Mouse (Mus musculus): ENCODE measurements at regions not wholly inside any gene's neighbourhood (a gene's known extent, or its start where the extent isn't known, plus 50 kb on each side); places are given as distances from the start of the nearest gene placed in this dataset.

DNA sequence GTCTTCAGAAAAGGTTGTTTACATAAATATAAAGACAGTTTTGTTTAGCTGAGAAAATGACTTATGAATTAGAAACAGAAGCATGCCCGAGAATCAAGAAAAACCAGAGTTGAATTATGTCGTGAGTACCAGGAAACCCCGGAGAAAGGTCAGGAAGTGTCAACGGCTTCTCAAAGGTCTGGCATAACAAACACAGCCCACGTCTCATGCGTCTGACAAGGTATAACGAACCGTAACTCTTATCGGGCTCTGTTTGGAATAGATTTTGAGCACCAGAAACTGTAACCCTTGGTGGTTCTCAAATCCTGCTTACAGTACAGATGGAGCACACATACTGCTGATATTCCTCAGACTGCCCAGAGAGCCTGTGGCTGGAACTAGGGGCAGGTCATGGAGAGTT lies 260.9 kb upstream of the Arglu1 start:
- Histone ChIP-seq H3K27ac (ENCODE audit: low read length) (no peak overlapping the region), H3K36me3 (ENCODE audit: control insufficient read depth, insufficient read depth, low read length) (no peaks in the 10 kb centered on the region), H3K9me3 (ENCODE audit: control insufficient read depth, low read length) (no peaks in the 10 kb centered on the region), H3K27me3 (replicated peaks; ENCODE audit: control insufficient read depth, insufficient read depth, low read length) (no peaks in the 10 kb centered on the region), H3K4me2 (ENCODE audit: low read depth, low read length) (no peak overlapping the region), H3K4me1 (ENCODE audit: control insufficient read depth, insufficient read depth, low read length) (0 out of 2 replicates have a peak, but pooled peaks cover 5% of the 10 kb centered on the region), H3K4me3 (ENCODE audit: low read length) (no peak overlapping the region), H3K9ac (ENCODE audit: low read depth, low read length) (no peak overlapping the region)
- WGBS = 26% methylated on average over 9 of the region's 9 CpGs
- no peak for ATAC-seq

DNA sequence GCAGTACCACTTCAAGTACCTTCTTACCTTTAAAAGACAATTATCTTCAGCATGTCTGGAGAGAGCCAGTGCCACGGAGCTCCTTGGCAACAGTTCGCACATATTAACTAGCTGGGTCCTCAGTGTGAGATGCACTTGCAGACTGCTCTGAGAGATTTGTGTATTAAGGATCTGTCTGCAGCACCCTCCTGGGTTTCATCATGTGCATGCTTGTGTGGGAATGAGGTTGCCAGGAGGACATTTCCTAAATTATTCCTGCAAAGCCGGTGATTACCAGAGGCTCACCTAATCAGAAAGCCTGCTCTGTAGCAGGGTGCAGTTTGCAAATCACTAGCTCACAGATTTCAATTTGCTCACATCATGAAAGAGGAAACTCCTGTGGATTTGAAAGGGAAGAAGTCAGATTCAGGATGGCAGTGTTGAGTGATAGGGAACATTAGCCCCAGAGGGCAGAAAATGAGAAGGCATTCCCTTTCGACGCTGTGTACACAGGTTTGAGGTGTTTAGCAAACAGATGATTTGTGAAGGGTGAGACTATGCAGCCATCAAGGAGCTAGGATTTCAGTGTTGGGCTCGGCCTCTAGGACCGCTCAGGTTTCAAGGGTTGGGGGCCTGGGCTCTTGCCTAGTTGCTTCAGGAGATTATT lies 257.3 kb upstream of the Arglu1 start:
- no peak overlapping the region for H3K4me2 ChIP-seq (ENCODE audit: low read depth, low read length)
- H3K36me3 ChIP-seq (ENCODE audit: control insufficient read depth, insufficient read depth, low read length) = no peaks in the 10 kb centered on the region
- no peaks in the 10 kb centered on the region for H3K9me3 ChIP-seq (ENCODE audit: control insufficient read depth, low read length)
- H3K27me3 ChIP-seq (replicated peaks; ENCODE audit: control insufficient read depth, insufficient read depth, low read length) = no peaks in the 10 kb centered on the region
- H3K9ac ChIP-seq (ENCODE audit: low read depth, low read length) = no peak overlapping the region
- H3K4me3 ChIP-seq (ENCODE audit: low read length) = no peak overlapping the region
- H3K4me1 ChIP-seq (ENCODE audit: control insufficient read depth, insufficient read depth, low read length) = 0 out of 2 replicates have a peak, but pooled peaks cover 5% of the 10 kb centered on the region
- 37% methylated on average over 7 of the region's 7 CpGs for WGBS
- no peak for ATAC-seq
- no peak overlapping the region for H3K27ac ChIP-seq (ENCODE audit: low read length)

GRCm38 (mm10) chr8:8942991-8943390 lies 252.7 kb upstream of the Arglu1 start:
- no peak for ATAC-seq
- H3K9ac ChIP-seq (ENCODE audit: low read depth, low read length) = no peak overlapping the region
- H3K4me1 ChIP-seq (ENCODE audit: control insufficient read depth, insufficient read depth, low read length) = no peaks in the 10 kb centered on the region
- no peak overlapping the region for H3K27ac ChIP-seq (ENCODE audit: low read length)
- no peaks in the 10 kb centered on the region for H3K27me3 ChIP-seq (replicated peaks; ENCODE audit: control insufficient read depth, insufficient read depth, low read length)
- 80% methylated on average over 6 of the region's 6 CpGs for WGBS
- H3K4me2 ChIP-seq (ENCODE audit: low read depth, low read length) = no peak overlapping the region
- no peaks in the 10 kb centered on the region for H3K36me3 ChIP-seq (ENCODE audit: control insufficient read depth, insufficient read depth, low read length)
- H3K4me3 ChIP-seq (ENCODE audit: low read length) = no peak overlapping the region
- H3K9me3 ChIP-seq (ENCODE audit: control insufficient read depth, low read length) = no peaks in the 10 kb centered on the region

DNA sequence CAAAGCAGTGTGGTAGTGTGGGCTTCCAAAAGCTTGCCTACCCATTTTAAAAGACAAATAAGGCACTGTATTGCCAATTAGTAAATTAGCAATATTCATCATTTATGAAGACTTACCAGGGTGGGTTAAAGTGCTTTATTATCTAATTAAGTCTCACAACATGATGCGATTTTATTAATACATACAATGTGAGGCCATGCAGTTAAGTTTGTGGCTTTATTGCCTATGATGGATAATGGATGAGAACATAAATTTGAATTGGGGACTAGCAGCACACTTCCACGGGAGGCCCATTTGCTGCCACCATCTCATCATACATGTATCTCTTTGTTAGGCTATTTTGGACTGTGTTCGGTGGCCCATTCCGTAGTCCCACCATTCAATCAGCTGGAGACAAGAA lies 250.6 kb upstream of the Arglu1 start:
- no peak overlapping the region for H3K9ac ChIP-seq (ENCODE audit: low read depth, low read length)
- H3K9me3 ChIP-seq (ENCODE audit: control insufficient read depth, low read length) = no peaks in the 10 kb centered on the region
- no peaks in the 10 kb centered on the region for H3K27me3 ChIP-seq (replicated peaks; ENCODE audit: control insufficient read depth, insufficient read depth, low read length)
- no peak overlapping the region for H3K4me3 ChIP-seq (ENCODE audit: low read length)
- H3K4me1 ChIP-seq (ENCODE audit: control insufficient read depth, insufficient read depth, low read length) = no peaks in the 10 kb centered on the region
- no peaks in the 10 kb centered on the region for H3K36me3 ChIP-seq (ENCODE audit: control insufficient read depth, insufficient read depth, low read length)
- H3K4me2 ChIP-seq (ENCODE audit: low read depth, low read length) = no peak overlapping the region
- H3K27ac ChIP-seq (ENCODE audit: low read length) = no peak overlapping the region
- 91% methylated on average over 4 of the region's 4 CpGs for WGBS
- no peak for ATAC-seq

DNA sequence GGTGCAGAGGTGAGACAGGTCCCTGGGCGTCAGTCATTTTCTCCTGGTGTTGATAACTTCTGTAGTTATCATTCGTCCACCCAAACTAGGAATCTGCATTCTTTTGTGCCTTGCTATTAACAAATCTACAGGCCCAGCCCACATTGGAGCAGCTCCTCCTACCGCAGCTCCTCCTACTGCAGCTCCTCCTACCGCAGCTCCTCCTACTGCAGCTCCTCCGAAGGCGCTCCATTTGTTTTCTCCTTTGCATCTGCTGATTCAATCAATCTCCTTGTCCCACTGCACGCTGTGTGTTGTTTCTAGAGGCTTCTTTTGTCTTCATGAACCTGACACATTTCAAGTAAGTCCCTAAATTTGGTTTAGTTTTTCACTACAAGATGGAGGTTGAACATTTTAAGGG lies 248.2 kb upstream of the Arglu1 start:
- H3K27me3 ChIP-seq (replicated peaks; ENCODE audit: control insufficient read depth, insufficient read depth, low read length) = no peaks in the 10 kb centered on the region
- no peak overlapping the region for H3K27ac ChIP-seq (ENCODE audit: low read length)
- H3K36me3 ChIP-seq (ENCODE audit: control insufficient read depth, insufficient read depth, low read length) = no peaks in the 10 kb centered on the region
- no peak overlapping the region for H3K4me3 ChIP-seq (ENCODE audit: low read length)
- ATAC-seq = no peak
- H3K9me3 ChIP-seq (ENCODE audit: control insufficient read depth, low read length) = no peaks in the 10 kb centered on the region
- H3K9ac ChIP-seq (ENCODE audit: low read depth, low read length) = no peak overlapping the region
- H3K4me1 ChIP-seq (ENCODE audit: control insufficient read depth, insufficient read depth, low read length) = no peaks in the 10 kb centered on the region
- no peak overlapping the region for H3K4me2 ChIP-seq (ENCODE audit: low read depth, low read length)
- 79% methylated on average over 7 of the region's 7 CpGs for WGBS

GRCm38 (mm10) chr8:8932466-8932865 lies 242.1 kb upstream of the Arglu1 start:
- H3K27ac ChIP-seq (ENCODE audit: low read length) = no peak overlapping the region
- H3K9ac ChIP-seq (ENCODE audit: low read depth, low read length) = no peak overlapping the region
- H3K27me3 ChIP-seq (replicated peaks; ENCODE audit: control insufficient read depth, insufficient read depth, low read length) = no peaks in the 10 kb centered on the region
- no peaks in the 10 kb centered on the region for H3K9me3 ChIP-seq (ENCODE audit: control insufficient read depth, low read length)
- no peaks in the 10 kb centered on the region for H3K36me3 ChIP-seq (ENCODE audit: control insufficient read depth, insufficient read depth, low read length)
- 69% methylated on average over 3 of the region's 3 CpGs for WGBS
- H3K4me1 ChIP-seq (ENCODE audit: control insufficient read depth, insufficient read depth, low read length) = no peaks in the 10 kb centered on the region
- no peak overlapping the region for H3K4me3 ChIP-seq (ENCODE audit: low read length)
- no peak overlapping the region for H3K4me2 ChIP-seq (ENCODE audit: low read depth, low read length)
- ATAC-seq = no peak

DNA sequence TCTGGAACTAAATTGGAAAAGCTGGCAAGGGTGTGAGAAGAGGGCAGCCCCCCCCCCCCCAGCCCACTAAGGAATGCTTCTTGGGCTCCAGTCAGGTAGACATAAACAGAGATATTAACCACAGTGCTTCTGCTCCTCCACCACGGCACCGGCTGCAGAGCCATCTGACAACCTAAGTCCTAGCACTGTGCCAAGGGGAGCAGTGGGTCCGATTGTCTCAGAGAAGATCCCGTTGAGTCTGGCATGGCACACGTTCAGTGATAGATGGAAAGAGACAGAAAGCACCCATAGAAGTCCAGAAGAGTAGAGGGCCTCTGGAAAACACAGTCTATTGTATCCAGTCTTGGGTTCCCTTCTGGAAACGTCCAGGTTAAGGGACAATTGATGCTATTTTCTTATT lies 241.4 kb upstream of the Arglu1 start:
- Histone ChIP-seq H3K27ac (ENCODE audit: low read length) (no peak overlapping the region), H3K27me3 (replicated peaks; ENCODE audit: control insufficient read depth, insufficient read depth, low read length) (no peaks in the 10 kb centered on the region), H3K9ac (ENCODE audit: low read depth, low read length) (no peak overlapping the region), H3K4me2 (ENCODE audit: low read depth, low read length) (no peak overlapping the region), H3K4me1 (ENCODE audit: control insufficient read depth, insufficient read depth, low read length) (no peaks in the 10 kb centered on the region), H3K36me3 (ENCODE audit: control insufficient read depth, insufficient read depth, low read length) (no peaks in the 10 kb centered on the region), H3K4me3 (ENCODE audit: low read length) (no peak overlapping the region), H3K9me3 (ENCODE audit: control insufficient read depth, low read length) (no peaks in the 10 kb centered on the region)
- ATAC-seq = no peak
- 72% methylated on average over 6 of the region's 6 CpGs for WGBS

DNA sequence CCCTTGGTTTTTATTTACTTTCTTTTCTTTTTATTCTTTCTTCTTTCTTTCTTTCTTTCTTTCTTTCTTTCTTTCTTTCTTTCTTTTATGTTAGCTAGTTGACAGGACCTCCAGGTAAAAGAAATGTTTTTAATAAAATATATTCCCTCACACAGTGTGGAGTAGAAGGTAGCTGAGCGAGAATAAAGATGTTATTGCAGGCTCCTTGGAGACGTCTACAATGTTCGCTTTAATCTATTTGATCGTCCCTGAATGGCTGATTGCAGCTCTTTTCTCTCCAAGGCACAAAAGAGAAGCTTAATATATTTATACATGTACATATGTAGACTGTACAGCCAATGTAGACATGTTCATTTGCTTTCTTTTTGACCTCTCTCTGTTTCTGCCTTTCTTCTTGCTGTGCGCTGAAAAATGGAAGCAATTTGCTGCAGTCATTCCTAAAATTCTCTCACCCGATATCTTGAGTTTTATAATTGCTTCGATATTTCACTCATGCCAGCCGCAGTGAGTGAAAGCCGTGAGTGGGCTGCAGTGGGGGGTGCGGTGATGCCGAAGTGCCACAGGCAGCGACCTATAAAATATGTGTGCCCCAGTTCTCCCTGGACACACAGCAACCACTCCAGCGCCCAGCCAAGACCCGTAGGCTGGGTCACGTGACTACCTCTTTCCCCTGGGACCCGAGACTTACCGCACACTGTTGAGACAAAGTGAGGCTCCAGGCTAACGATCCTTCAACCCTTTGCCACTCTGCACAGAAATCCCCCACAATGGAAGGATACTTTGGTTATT lies 237.9 kb upstream of the Arglu1 start:
- no peak overlapping the region for H3K9ac ChIP-seq (ENCODE audit: low read depth, low read length)
- H3K27me3 ChIP-seq (replicated peaks; ENCODE audit: control insufficient read depth, insufficient read depth, low read length) = no peaks in the 10 kb centered on the region
- 88% methylated on average over 18 of the region's 18 CpGs for WGBS

DNA sequence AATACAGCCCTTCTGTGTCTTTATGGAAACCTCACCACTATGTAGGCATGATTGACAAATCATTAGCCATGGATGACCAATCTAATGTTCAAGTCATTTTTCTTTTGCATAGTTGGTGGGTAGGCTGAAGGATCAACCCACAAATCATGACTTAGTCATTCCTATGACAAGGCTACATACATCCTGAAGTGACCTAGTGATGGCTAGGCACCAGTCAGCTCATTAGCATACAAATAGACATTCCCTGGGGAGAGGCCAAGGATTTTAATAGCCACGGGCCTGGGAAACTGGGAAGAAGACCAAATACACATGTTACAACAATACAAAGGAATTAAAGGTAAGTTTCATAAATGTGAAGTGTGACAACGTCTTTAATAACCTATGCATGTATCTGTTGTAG lies 231.1 kb upstream of the Arglu1 start:
- no peaks in the 10 kb centered on the region for H3K9me3 ChIP-seq (ENCODE audit: control insufficient read depth, low read length)
- 55% methylated on average over 2 of the region's 2 CpGs for WGBS
- no peak for ATAC-seq
- no peaks in the 10 kb centered on the region for H3K27me3 ChIP-seq (replicated peaks; ENCODE audit: control insufficient read depth, insufficient read depth, low read length)
- peaks cover 2% of the 10 kb centered on the region; the same call in 1 of the 2 replicates for H3K4me1 ChIP-seq (ENCODE audit: control insufficient read depth, insufficient read depth, low read length)
- no peak overlapping the region for H3K4me3 ChIP-seq (ENCODE audit: low read length)
- no peak overlapping the region for H3K4me2 ChIP-seq (ENCODE audit: low read depth, low read length)
- H3K27ac ChIP-seq (ENCODE audit: low read length) = no peak overlapping the region
- no peaks in the 10 kb centered on the region for H3K36me3 ChIP-seq (ENCODE audit: control insufficient read depth, insufficient read depth, low read length)
- no peak overlapping the region for H3K9ac ChIP-seq (ENCODE audit: low read depth, low read length)

More for the DNA sequence above, 237.9 kb upstream of the Arglu1 start:
- no peaks in the 10 kb centered on the region for H3K4me1 ChIP-seq (ENCODE audit: control insufficient read depth, insufficient read depth, low read length)
- no peak for ATAC-seq
- H3K27ac ChIP-seq (ENCODE audit: low read length) = no peak overlapping the region
- H3K4me2 ChIP-seq (ENCODE audit: low read depth, low read length) = no peak overlapping the region
- H3K36me3 ChIP-seq (ENCODE audit: control insufficient read depth, insufficient read depth, low read length) = no peaks in the 10 kb centered on the region
- H3K4me3 ChIP-seq (ENCODE audit: low read length) = no peak overlapping the region
- H3K9me3 ChIP-seq (ENCODE audit: control insufficient read depth, low read length) = no peaks in the 10 kb centered on the region

All from intestine, embryonic 16.5 days (tissue).